ENCODE assay signal across 8 mouse cellular contexts in genomic region chr4:123916748-123917547, GRCm38 (mm10). TPM values are rescaled to one million over a fixed set of nuclear protein-coding genes. Genes with fewer than 3 reads are reported as not detected.
DNase-seq lines count a peak whose midpoint lies in the region; ATAC-seq and TF ChIP-seq lines count a peak whose summit lies in the region.

Rragc (plus strand) TSS chr4:123917446.

- H3K4me3 ChIP-seq in embryonic facial prominence, embryonic 14.5 days (ENCODE audit: low read depth, low read length): peak within 1 kb of the TSS; percentile 98
- H3K4me3 ChIP-seq in limb, embryonic 14.5 days (replicated peaks; ENCODE audit: low read length): peak within 1 kb of the TSS; percentile 98
- peak within 1 kb of the TSS; percentile 99 for H3K4me3 ChIP-seq in midbrain, postnatal 0 days (ENCODE audit: low read depth, low read length)

- H3K4me2 ChIP-seq in embryonic facial prominence, embryonic 14.5 days (ENCODE audit: low read depth, low read length): peak within 1 kb of the TSS; percentile 81
- H3K4me2 ChIP-seq in limb, embryonic 14.5 days (replicated peaks; ENCODE audit: low read depth, low read length, severe bottlenecking): peak within 1 kb of the TSS; percentile 80
- peak within 1 kb of the TSS; percentile 94 for H3K4me2 ChIP-seq in midbrain, postnatal 0 days (ENCODE audit: low read depth, low read length, poor library complexity, severe bottlenecking)

- DNase-seq in 3T3-L1 (ENCODE audit: low read depth, low spot score): peak; percentile 97
- DNase-seq in adrenal gland, postnatal 4 days (ENCODE audit: low spot score in 2 of 2): peak; percentile 100
- DNase-seq in embryonic facial prominence, embryonic 14.5 days (ENCODE audit: low spot score): peak; percentile 99
- DNase-seq in heart, adult 8-10 months (ENCODE audit: low spot score): peak; percentile 100
- DNase-seq in kidney, adult 9 months: peak; percentile 100
- peak; percentile 98 for DNase-seq in limb, embryonic 14.5 days (ENCODE audit: low spot score)
- DNase-seq in midbrain, postnatal 0 days (ENCODE audit: low spot score): peak; percentile 99
- DNase-seq in spleen, postnatal 14 days (ENCODE audit: low spot score in 2 of 2): peak; percentile 100

- peak; percentile 21 for TF ChIP-seq CTCF in midbrain, postnatal 0 days (IDR thresholded peaks at IDR 0.05)

- peak; percentile 98 for ATAC-seq in embryonic facial prominence, embryonic 14.5 days (ENCODE audit: low read depth)
- peak; percentile 100 for ATAC-seq in limb, embryonic 14.5 days (ENCODE audit: low FRiP score, low read depth)
- ATAC-seq in midbrain, postnatal 0 days (ENCODE audit: low FRiP score): peak; percentile 100

- H3K27ac ChIP-seq in embryonic facial prominence, embryonic 14.5 days (replicated peaks; ENCODE audit: low read depth, low read length): peak within 1 kb of the TSS; percentile 80
- H3K27ac ChIP-seq in limb, embryonic 14.5 days (replicated peaks; ENCODE audit: low read depth, low read length): peak within 1 kb of the TSS; percentile 63
- peak within 1 kb of the TSS; percentile 87 for H3K27ac ChIP-seq in midbrain, postnatal 0 days (ENCODE audit: low read depth, low read length)

- H3K27me3 ChIP-seq in embryonic facial prominence, embryonic 14.5 days (replicated peaks; ENCODE audit: control insufficient read depth, insufficient read depth, low read length): no peaks in the 10 kb centered on the region
- H3K27me3 ChIP-seq in limb, embryonic 14.5 days (ENCODE audit: control insufficient read depth, insufficient read depth, low read length): no peaks in the 10 kb centered on the region
- no peaks in the 10 kb centered on the region for H3K27me3 ChIP-seq in midbrain, postnatal 0 days (ENCODE audit: insufficient read depth, low read length)

- peaks cover 17% of the 10 kb centered on the region; the same call in 1 of the 2 replicates for H3K4me1 ChIP-seq in embryonic facial prominence, embryonic 14.5 days (ENCODE audit: control insufficient read depth, insufficient read depth, low read length)
- H3K4me1 ChIP-seq in limb, embryonic 14.5 days (ENCODE audit: control insufficient read depth, insufficient read depth, low read length): peaks cover 13% of the 10 kb centered on the region
- peaks cover 11% of the 10 kb centered on the region; the same call in 1 of the 2 replicates for H3K4me1 ChIP-seq in midbrain, postnatal 0 days (ENCODE audit: insufficient read depth, low read length)

- peak; percentile 66; the same call in 1 of the 2 replicates for TF ChIP-seq POLR2A in limb, embryonic 14.5 days (IDR thresholded peaks at IDR 0.05; ENCODE audit: borderline replicate concordance, extremely low read depth, insufficient read depth, insufficient read length)

- peak within 1 kb of the TSS; percentile 95 for H3K9ac ChIP-seq in embryonic facial prominence, embryonic 14.5 days (ENCODE audit: low read depth, low read length)
- peak within 1 kb of the TSS; percentile 92 for H3K9ac ChIP-seq in limb, embryonic 14.5 days (ENCODE audit: low read depth, low read length, severe bottlenecking)
- peak within 1 kb of the TSS; percentile 93 for H3K9ac ChIP-seq in midbrain, postnatal 0 days (replicated peaks; ENCODE audit: low read length, poor library complexity, severe bottlenecking)

- peaks cover 36% of the 10 kb centered on the region for H3K36me3 ChIP-seq in embryonic facial prominence, embryonic 14.5 days (ENCODE audit: control insufficient read depth, insufficient read depth, low read length)
- H3K36me3 ChIP-seq in limb, embryonic 14.5 days (ENCODE audit: control insufficient read depth, insufficient read depth, low read length): peaks cover 27% of the 10 kb centered on the region
- H3K36me3 ChIP-seq in midbrain, postnatal 0 days (ENCODE audit: insufficient read depth, low read length): peaks cover 16% of the 10 kb centered on the region

- H3K9me3 ChIP-seq in embryonic facial prominence, embryonic 14.5 days (ENCODE audit: control insufficient read depth, low read length): no peaks in the 10 kb centered on the region
- H3K9me3 ChIP-seq in limb, embryonic 14.5 days (ENCODE audit: control insufficient read depth, low read length): no peaks in the 10 kb centered on the region
- no peaks in the 10 kb centered on the region for H3K9me3 ChIP-seq in midbrain, postnatal 0 days (ENCODE audit: low read length)

- WGBS in embryonic facial prominence, embryonic 14.5 days: 2% methylated on average over 24 of the region's 49 CpGs
- under 1% methylated on average over 35 of the region's 49 CpGs for WGBS in limb, embryonic 14.5 days
- under 1% methylated on average over 32 of the region's 49 CpGs for WGBS in midbrain, postnatal 0 days

RNA-seq across cellular contexts. Expression of gene Rragc, which starts in this region (rescaled TPM):
- total RNA-seq in adrenal gland, postnatal 4 days (2021): 10 to 100 TPM; 69.0 to 70.6 TPM
- 54.7 and 56.6 TPM in 2 replicates for polyA plus RNA-seq in embryonic facial prominence, embryonic 14.5 days (2014; fragmentation: Nextera tagmentation; extraction: Ambion mirVana)
- 10 to 100 TPM; 35.4 to 44.9 (median 41.8) TPM for total RNA-seq in heart, adult 8-10 months (2022)
- 61.0 and 61.1 TPM in 2 replicates for polyA plus RNA-seq in limb, embryonic 14.5 days (2012; rRNA removed)
- 60.3 and 61.2 TPM in 2 replicates for polyA plus RNA-seq in limb, embryonic 14.5 days (2014; fragmentation: Nextera tagmentation; extraction: Ambion mirVana)
- total RNA-seq in midbrain, postnatal 0 days (2014; rRNA removed): 38.1 and 55.7 TPM in 2 replicates
- polyA plus RNA-seq in midbrain, postnatal 0 days (2015; fragmentation: Nextera tagmentation; extraction: Ambion mirVana): 39.3 and 41.9 TPM in 2 replicates

Comparison
In these comparisons a context has a peak if more than half of its experiments do, and no peak if none do; other contexts are left out.
1. Peak in every context shown above with its lines: DNase-seq, ATAC-seq, H3K4me3 ChIP-seq and H3K27ac ChIP-seq.